Mouse (Mus musculus): ENCODE measurements around the gene Uts2b. TPM values are rescaled to one million over a fixed set of nuclear protein-coding genes. Genes with fewer than 3 reads are reported as not detected.

The Uts2b gene
- total and polyA plus RNA-seq, 3 experiments: 0.14 to 0.70 TPM; not detected in 1

DNA sequence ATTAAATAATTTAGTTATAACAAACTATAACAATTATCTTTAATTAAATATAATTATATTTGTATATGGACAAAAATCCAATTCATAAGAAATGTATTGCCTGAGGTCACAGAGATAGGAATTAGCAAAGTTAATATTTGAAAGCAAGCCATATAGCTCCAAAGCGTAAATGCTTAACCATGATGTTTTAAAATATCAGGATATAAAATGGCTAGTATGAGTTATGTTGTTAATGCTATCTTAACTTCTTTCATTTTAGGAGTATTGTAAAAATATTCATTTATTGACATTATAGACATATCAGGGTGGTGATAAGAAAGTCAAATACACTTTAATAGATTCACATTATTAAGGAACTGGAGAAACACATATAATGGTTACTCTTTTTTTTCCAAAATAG is 10.0 kb downstream of the Uts2b start:
- H3K4me3 ChIP-seq: no peak overlapping the region
- 95% methylated on average over 1 of the region's 1 CpGs for WGBS
- no peaks in the 10 kb centered on the region for H3K79me2 ChIP-seq (replicated peaks; ENCODE audit: control insufficient read depth, insufficient read depth, low read length)
- intact Hi-C loops (cut with DNase I): no loop called here
- TF ChIP-seq CTCF (IDR thresholded peaks at IDR 0.05) (no peak), POLR2A (IDR thresholded peaks at IDR 0.05; ENCODE audit: insufficient read depth, low read depth, low read length) (no peak), EP300 (IDR thresholded peaks at IDR 0.05; ENCODE audit: insufficient read depth, low read depth, low read length) (no peak)
- H3K9ac ChIP-seq (ENCODE audit: low read depth, low read length): no peak overlapping the region
- H3K27ac ChIP-seq: no peak overlapping the region
- H3K4me1 ChIP-seq (ENCODE audit: control insufficient read depth, insufficient read depth, low read length): no peaks in the 10 kb centered on the region
- no peak for DNase-seq
- H3K27me3 ChIP-seq (ENCODE audit: control insufficient read depth, insufficient read depth, low read length): no peaks in the 10 kb centered on the region
- H3K36me3 ChIP-seq (ENCODE audit: control insufficient read depth, insufficient read depth, low read length): no peaks in the 10 kb centered on the region

- intact Hi-C loops (cut with DNase I): no loop called here
Measured at GRCm38 (mm10) chr16:27354464-27354863, 15.6 kb downstream of the Uts2b start.

DNA sequence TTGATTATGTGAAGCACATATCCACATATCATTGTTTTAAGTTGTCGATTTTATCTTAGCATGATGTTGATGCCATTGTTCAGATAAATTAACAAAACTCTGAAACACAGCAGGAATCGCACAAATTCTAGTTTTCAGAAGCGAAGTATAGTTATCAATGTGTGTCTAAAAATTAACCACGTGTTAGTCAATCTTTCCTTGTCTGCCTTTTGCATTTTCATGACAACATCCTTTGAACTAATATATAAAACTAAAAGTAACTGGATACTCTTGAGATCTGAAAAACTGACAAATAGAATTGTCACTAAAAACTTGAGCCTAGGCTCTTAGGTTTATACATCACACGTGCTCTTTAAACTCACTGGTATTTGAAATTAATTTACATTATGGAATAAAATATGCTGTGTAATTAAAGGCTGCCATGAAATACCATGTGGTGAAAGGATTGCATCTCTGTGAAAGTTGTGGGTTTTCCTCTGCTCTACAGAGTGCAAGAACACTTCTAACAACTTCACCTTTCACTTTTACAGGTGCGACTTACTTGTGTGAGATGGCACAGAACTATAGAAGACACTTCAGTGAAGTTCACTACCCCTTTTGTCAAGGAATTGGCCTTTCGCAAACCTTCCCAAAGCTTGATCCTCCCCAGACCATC is 20.0 kb downstream of the Uts2b start:
- TF ChIP-seq EP300 (IDR thresholded peaks at IDR 0.05; ENCODE audit: insufficient read depth, low read depth, low read length) (no peak), POLR2A (IDR thresholded peaks at IDR 0.05; ENCODE audit: insufficient read depth, low read depth, low read length) (no peak), CTCF (IDR thresholded peaks at IDR 0.05) (no peak)
- no peak overlapping the region for H3K27ac ChIP-seq
- no peaks in the 10 kb centered on the region for H3K36me3 ChIP-seq (ENCODE audit: control insufficient read depth, insufficient read depth, low read length)
- no peak overlapping the region for H3K9ac ChIP-seq (ENCODE audit: low read depth, low read length)
- no peak for DNase-seq
- intact Hi-C loops (cut with DNase I): no loop called here
- H3K4me3 ChIP-seq: no peak overlapping the region
- no peaks in the 10 kb centered on the region; the same call in 1 of the 2 replicates for H3K4me1 ChIP-seq (ENCODE audit: control insufficient read depth, insufficient read depth, low read length)
- H3K27me3 ChIP-seq (ENCODE audit: control insufficient read depth, insufficient read depth, low read length): no peaks in the 10 kb centered on the region
- no peaks in the 10 kb centered on the region for H3K79me2 ChIP-seq (replicated peaks; ENCODE audit: control insufficient read depth, insufficient read depth, low read length)
- 82% methylated on average over 7 of the region's 7 CpGs for WGBS

More at GRCm38 (mm10) chr16:27354464-27354863, 15.6 kb downstream of the Uts2b start:
- no peaks in the 10 kb centered on the region; the same call in 1 of the 2 replicates for H3K4me1 ChIP-seq (ENCODE audit: control insufficient read depth, insufficient read depth, low read length)
- no peak for DNase-seq
- no peak overlapping the region for H3K4me3 ChIP-seq
- no peak overlapping the region for H3K27ac ChIP-seq
- H3K9ac ChIP-seq (ENCODE audit: low read depth, low read length): no peak overlapping the region
- no peaks in the 10 kb centered on the region for H3K36me3 ChIP-seq (ENCODE audit: control insufficient read depth, insufficient read depth, low read length)
- no peaks in the 10 kb centered on the region for H3K27me3 ChIP-seq (ENCODE audit: control insufficient read depth, insufficient read depth, low read length)
- H3K79me2 ChIP-seq (replicated peaks; ENCODE audit: control insufficient read depth, insufficient read depth, low read length): no peaks in the 10 kb centered on the region
- no peak for TF ChIP-seq POLR2A (IDR thresholded peaks at IDR 0.05; ENCODE audit: insufficient read depth, low read depth, low read length)
- no peak for TF ChIP-seq CTCF (IDR thresholded peaks at IDR 0.05)
- TF ChIP-seq EP300 (IDR thresholded peaks at IDR 0.05; ENCODE audit: insufficient read depth, low read depth, low read length): no peak
- WGBS: 24% methylated on average over 2 of the region's 2 CpGs

GRCm38 (mm10) chr16:27349235-27349634 is 20.8 kb downstream of the Uts2b start:
- 93% methylated on average over 2 of the region's 2 CpGs for WGBS
- Histone ChIP-seq H3K27ac (no peak overlapping the region), H3K4me3 (no peak overlapping the region), H3K27me3 (ENCODE audit: control insufficient read depth, insufficient read depth, low read length) (no peaks in the 10 kb centered on the region), H3K4me1 (ENCODE audit: control insufficient read depth, insufficient read depth, low read length) (no peaks in the 10 kb centered on the region; the same call in 1 of the 2 replicates), H3K9ac (ENCODE audit: low read depth, low read length) (no peak overlapping the region), H3K36me3 (ENCODE audit: control insufficient read depth, insufficient read depth, low read length) (no peaks in the 10 kb centered on the region), H3K79me2 (replicated peaks; ENCODE audit: control insufficient read depth, insufficient read depth, low read length) (no peaks in the 10 kb centered on the region)
- TF ChIP-seq CTCF (IDR thresholded peaks at IDR 0.05) (no peak), POLR2A (IDR thresholded peaks at IDR 0.05; ENCODE audit: insufficient read depth, low read depth, low read length) (no peak), EP300 (IDR thresholded peaks at IDR 0.05; ENCODE audit: insufficient read depth, low read depth, low read length) (no peak)
- intact Hi-C loops (cut with DNase I): no loop called here
- DNase-seq: no peak

DNA sequence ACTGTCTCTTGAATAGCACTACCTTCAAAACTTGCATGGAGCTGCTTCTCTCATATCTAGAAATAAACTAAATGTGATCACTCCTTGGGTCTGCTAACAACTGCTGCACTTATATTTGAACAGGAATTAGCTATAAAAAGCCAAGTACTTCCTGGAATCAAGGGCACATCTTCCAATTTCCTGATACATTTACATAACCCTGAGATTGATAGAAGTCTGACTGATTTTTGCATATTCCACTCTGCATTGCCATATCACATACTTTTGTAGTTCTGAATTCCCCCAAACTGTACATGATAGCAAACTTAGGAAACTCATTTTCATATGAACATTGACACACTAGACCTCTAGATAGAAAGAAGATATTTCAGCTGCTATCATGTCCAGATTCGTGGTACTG is 21.7 kb downstream of the Uts2b start:
- WGBS: 56% methylated on average over 1 of the region's 1 CpGs
- TF ChIP-seq EP300 (IDR thresholded peaks at IDR 0.05; ENCODE audit: insufficient read depth, low read depth, low read length) (no peak), CTCF (IDR thresholded peaks at IDR 0.05) (no peak), POLR2A (IDR thresholded peaks at IDR 0.05; ENCODE audit: insufficient read depth, low read depth, low read length) (no peak)
- H3K4me1 ChIP-seq (ENCODE audit: control insufficient read depth, insufficient read depth, low read length): no peaks in the 10 kb centered on the region
- DNase-seq: no peak
- H3K27ac ChIP-seq: no peak overlapping the region
- no peaks in the 10 kb centered on the region for H3K79me2 ChIP-seq (replicated peaks; ENCODE audit: control insufficient read depth, insufficient read depth, low read length)
- intact Hi-C loops (cut with DNase I): no loop called here
- no peak overlapping the region for H3K9ac ChIP-seq (ENCODE audit: low read depth, low read length)
- H3K36me3 ChIP-seq (ENCODE audit: control insufficient read depth, insufficient read depth, low read length): no peaks in the 10 kb centered on the region
- no peaks in the 10 kb centered on the region for H3K27me3 ChIP-seq (ENCODE audit: control insufficient read depth, insufficient read depth, low read length)
- no peak overlapping the region for H3K4me3 ChIP-seq

DNA sequence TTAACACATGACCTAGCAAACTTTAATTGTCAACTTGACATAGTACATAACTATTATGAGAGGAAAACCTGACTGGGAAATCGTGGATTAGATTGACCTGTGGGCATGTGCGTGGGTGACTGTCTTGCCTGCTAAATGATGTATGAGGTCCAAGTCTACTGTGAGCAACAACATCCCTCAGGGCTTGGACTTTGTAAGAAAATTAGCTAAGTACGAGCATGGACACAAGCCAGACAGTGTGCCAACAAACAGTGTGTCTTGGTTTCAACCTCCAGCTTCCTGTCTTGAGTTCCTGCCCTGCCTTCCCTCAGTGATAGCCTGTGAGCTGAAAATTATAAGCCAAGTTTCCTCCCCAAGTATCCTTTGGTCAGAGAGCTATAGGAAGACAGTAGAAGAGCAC is 22.5 kb downstream of the Uts2b start:
- WGBS: 43% methylated on average over 3 of the region's 3 CpGs
- Histone ChIP-seq H3K79me2 (replicated peaks; ENCODE audit: control insufficient read depth, insufficient read depth, low read length) (no peaks in the 10 kb centered on the region), H3K36me3 (ENCODE audit: control insufficient read depth, insufficient read depth, low read length) (no peaks in the 10 kb centered on the region), H3K27me3 (ENCODE audit: control insufficient read depth, insufficient read depth, low read length) (no peaks in the 10 kb centered on the region), H3K9ac (ENCODE audit: low read depth, low read length) (no peak overlapping the region), H3K4me1 (ENCODE audit: control insufficient read depth, insufficient read depth, low read length) (no peaks in the 10 kb centered on the region), H3K27ac (no peak overlapping the region), H3K4me3 (no peak overlapping the region)
- DNase-seq: no peak
- intact Hi-C loops (cut with DNase I): no loop called here
- TF ChIP-seq POLR2A (IDR thresholded peaks at IDR 0.05; ENCODE audit: insufficient read depth, low read depth, low read length) (no peak), CTCF (IDR thresholded peaks at IDR 0.05) (no peak), EP300 (IDR thresholded peaks at IDR 0.05; ENCODE audit: insufficient read depth, low read depth, low read length) (no peak)

Data from heart, adult 2 months (tissue).